Mouse (Mus musculus) NIH3T3 (cell line): ENCODE measurements around the gene Hmgb4.

Source experiments
- DNase-seq: peaks from one replicate; pipeline ENCODE4 v3.0.0-alpha.2; 2012; ENCODE audit warnings: low read depth

Gene Hmgb4

DNA sequence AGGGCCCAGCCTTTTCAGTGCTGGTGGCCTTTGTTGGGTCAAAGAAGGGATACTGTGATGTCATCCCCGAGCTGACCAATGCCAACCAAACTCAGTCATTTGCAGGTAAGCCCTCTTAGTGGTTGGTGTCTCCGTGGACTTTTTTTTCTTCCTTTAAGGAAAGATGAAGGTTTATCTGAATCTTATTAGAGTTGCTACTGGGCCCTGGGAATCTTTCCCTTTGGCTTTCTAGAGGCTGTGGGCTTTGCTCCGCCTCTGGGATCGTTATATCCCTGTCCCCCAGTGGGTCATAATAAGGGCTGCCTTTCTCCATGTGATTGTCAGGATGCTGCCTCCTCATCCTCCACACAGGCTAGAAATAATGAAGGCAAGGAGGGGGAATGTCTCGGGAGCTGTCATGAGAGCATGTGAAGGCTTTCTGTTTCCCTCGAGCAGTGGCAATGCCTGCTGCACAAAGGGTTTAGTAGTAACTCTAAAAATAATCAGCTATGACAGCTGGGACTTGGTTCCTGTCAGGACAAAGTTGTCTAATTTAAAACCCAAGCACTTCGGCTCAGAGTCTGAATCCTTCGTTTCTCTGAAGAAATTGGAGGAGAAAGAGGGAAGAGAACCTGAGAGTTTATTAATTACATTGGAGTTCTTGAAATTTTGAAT is at the start of gene Hmgb4:
TSS of gene Hmgb4 (minus strand) at position 51 of the 654 bp plus-strand sequence.
- no peak for DNase-seq

DNA sequence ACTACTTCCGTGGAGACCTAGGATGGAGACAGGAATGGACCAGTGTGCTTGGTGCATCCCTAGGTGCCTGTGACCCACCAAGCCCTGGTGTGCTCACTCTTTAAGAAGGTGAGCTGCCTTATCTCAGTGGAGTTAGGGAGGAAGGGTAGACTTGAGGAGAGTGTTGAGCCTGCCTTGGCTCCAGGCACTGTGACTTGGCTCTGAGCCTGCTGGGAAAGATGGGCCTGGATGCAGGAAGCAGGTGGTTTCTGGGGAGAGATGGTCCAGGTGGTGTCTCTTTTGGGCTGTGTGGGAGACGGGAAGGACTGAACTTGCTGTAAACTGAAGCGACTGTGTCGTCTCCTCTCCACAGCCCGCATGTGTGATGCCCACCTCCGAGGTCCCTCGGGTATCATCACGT is 45.3 kb upstream of the Hmgb4 start:
- DNase-seq: no peak

DNA sequence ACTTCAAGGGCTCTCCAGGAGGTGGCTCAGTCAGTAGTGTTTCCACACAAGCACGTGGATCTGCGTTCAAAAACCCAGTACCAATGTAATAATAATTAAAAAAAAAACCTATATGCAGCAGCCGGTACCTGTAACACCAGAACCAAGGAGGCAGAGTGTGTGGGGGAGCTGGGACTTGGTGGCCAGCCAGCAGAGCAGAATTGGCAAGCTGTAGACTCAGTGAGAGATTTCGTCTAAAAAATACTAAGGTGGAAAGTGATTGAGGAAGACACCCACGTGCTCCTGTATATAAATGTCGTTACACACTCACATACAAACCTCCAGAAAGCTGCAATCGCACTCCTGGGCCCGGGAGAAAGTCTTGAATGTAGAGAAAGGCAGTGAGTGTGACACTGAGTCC is 43.3 kb upstream of the Hmgb4 start:
- DNase-seq: no peak

GRCm38 (mm10) chr4:128288095-128288494 is 27.3 kb upstream of the Hmgb4 start:
- DNase-seq: no peak

- DNase-seq: no peak
Measured at GRCm38 (mm10) chr4:128285009-128285408, 24.3 kb upstream of the Hmgb4 start.

DNA sequence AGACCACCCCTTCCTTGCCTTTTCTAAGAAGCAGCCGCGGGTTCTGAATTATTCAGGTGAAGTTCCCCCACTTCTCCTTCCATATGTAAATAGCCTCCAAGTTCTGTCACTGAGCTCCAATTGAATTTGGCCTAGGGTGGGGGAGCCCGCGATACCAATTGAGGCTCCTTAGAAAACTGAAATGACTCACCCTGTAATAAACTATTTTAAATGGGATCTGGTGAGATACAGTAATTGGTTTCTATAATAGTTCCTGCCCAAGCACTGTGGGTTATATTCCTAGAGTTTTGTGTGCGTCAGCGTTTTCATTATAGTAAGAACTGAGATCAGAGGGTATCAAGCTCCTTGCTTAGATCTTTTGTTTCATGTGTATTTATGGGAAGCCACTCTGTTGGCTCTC is 14.8 kb upstream of the Hmgb4 start:
- DNase-seq: no peak

GRCm38 (mm10) chr4:128275116-128275515 is 14.4 kb upstream of the Hmgb4 start:
- DNase-seq: no peak

GRCm38 (mm10) chr4:128273146-128273545 is 12.4 kb upstream of the Hmgb4 start:
- DNase-seq: no peak

- no peak for DNase-seq
Measured at GRCm38 (mm10) chr4:128272501-128272900, 11.7 kb upstream of the Hmgb4 start.

DNA sequence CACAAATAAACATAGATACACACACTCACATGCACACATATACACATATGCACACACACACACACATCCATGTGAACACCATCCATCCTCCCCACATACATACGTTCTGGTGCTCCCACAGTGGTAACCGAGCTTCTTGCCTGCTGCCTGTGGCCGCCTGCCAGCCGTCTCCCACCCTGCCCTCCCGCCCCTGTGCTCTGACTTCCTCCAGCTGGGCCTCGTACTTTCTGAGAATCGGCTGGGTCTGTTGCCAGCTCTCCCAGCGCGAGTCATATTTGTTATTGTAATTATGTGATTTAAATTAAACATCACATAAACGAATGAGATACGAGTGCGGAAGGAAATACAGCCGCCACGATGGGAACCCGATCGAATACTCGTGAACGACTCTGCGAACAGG is 10.2 kb upstream of the Hmgb4 start:
- no peak for DNase-seq

GRCm38 (mm10) chr4:128270177-128270576 is 9.4 kb upstream of the Hmgb4 start:
- peak; percentile 9 for DNase-seq

DNA sequence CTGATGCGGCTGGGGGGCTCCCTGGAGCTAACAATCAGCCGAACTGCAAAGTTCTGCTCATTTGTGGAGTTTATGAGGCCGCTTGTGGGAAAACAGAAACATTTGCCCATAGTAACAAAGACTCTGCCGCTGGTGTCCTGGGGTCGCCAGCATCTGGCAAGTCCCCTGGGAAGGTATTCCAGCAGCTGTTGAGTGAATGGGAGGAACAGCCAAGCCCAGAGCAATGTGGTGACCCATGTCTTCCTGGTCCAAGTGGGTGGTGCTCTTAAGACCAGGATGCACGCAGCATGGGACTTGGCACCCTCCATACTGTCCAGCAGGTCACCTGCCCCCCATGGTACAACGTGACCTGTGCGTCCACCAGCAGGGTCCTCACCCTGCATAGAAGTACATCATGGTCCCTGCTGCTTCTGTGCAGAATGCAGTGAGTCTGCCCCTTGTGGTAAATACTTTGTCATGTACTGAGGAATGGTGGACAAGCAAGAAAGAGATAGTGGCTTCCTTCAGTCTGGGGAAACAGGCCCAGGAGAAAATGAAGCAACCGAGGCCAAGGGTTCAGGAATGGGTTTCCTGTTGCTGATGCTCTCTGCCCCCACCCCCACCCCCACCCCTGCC is 8.6 kb upstream of the Hmgb4 start:
- no peak for DNase-seq

DNA sequence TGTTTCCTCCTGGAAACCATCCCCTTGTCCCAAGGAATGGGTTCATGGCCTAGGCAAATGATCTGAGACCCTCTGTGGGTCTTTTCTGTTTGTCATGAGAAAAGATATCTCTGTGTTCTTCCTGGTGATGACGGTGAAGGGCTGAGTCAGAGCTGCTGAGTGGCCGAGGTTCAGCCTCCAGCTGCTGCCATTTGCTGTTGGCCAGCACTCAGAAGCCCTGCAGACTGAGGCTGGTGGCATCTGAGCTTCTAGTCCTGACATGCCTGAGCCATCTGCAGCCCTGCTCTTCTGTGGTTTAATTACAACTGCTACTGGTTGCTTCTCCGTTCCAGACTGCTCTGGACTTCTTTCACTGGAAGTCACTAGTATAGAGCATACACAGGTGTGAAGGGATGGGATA is 4.6 kb upstream of the Hmgb4 start:
- DNase-seq: no peak

DNA sequence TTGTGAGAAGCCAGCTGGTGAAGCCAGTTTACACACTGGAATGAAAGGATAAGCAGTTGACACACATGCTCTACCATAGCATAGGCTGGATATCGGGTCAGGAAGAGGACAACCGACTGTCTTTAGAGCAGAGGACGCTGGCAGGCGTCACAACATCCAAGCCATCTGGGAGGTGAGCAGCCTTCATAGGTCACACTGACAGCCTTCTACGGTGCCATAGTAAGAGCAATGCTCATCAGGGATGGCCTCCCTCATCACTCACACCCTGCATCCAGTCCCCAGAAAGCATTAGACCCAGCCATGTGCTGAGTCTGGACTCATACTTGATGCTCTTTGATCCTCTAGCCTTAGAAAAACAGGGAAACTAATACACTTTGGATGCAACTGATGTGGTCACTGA is 3.7 kb upstream of the Hmgb4 start:
- DNase-seq: no peak

DNA sequence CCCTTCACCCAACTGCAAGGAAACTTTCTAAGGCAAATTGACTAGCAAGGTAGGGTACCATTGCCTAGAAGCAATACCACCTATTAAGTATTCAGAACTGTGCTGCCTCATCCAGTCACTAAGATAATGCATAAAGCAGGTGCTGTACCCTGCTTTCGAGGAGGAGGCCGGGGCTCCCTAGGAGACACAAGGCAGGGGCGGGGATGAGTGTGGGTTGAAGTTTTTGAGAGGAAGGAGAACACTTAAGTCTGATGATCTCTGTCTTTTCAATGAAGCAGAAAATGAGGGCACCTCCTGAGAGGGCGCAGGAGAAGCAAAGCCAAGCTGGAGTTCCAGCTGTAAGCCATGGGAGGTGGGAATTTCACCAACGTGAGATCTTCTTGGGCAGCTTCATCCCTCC is 1.5 kb downstream of the Hmgb4 start:
- no peak for DNase-seq

DNA sequence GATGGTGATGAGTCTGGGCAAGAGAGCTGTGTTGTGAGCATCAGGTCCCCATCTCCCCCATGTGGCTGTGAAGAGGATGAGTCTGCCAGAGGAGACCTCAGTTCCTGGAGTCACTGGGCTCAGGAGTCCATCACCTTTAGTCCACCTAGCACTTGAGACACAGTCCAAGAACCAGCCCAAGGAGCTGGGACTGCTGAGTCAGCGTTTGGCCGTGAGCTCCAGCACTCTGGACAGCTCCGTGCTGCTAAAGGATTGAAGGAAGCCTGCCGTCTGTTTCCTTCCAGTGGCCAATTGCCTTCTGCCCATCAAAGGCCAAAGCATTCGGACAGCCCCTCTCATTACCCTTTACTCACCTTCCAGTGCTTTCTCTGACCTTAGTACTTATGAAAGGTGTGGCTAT is 12.1 kb downstream of the Hmgb4 start:
- peak; percentile 63 for DNase-seq

GRCm38 (mm10) chr4:128245201-128245600 is 15.6 kb downstream of the Hmgb4 start:
- DNase-seq: no peak

DNA sequence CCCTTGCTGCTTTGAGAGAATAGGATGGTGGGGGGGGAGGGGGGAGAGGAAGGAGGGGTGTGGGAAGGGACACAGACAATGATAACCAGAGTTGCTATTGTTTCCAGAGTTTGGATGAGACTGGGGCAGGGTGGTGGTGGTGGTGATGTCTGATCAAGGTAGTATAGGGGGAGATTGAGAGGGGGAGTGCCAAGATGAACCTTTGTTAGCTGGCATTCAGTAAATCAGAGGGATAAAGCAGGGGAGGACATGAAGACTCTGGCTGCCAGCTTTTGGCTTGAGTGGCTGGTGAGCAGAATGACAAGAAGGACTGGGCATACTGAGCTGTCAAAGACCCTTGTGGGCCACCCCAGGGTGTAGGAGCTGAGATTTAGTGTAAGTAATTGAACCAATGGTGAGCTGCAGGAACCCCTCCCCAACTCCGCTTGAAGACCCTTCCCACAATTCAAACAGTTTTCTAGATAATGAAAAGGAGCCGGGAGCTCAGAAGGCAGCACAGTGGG is 18.9 kb downstream of the Hmgb4 start:
- no peak for DNase-seq

- DNase-seq: no peak
Measured at GRCm38 (mm10) chr4:128241075-128241853, 19.5 kb downstream of the Hmgb4 start.

DNA sequence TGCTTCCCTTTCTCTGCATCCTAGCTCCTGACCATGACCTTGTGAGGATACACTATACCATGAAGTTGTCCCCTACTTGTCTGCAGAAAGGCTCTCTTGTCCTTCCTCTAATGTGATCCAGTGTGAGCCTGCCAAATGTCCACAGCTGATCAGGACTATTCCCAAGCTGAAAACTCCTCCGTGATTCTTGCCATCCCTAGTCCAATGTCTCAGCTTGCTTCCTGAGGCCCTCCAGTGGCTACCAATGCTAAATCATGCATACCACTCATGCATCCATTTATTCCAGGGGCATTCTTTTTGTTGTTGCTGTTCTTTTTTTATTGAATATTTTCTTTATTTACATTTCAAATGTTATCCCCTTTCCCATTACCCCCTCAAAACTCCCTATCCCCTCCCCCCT is 21.6 kb downstream of the Hmgb4 start:
- no peak for DNase-seq

- no peak for DNase-seq
Measured at GRCm38 (mm10) chr4:128233458-128233857, 27.3 kb downstream of the Hmgb4 start.

DNA sequence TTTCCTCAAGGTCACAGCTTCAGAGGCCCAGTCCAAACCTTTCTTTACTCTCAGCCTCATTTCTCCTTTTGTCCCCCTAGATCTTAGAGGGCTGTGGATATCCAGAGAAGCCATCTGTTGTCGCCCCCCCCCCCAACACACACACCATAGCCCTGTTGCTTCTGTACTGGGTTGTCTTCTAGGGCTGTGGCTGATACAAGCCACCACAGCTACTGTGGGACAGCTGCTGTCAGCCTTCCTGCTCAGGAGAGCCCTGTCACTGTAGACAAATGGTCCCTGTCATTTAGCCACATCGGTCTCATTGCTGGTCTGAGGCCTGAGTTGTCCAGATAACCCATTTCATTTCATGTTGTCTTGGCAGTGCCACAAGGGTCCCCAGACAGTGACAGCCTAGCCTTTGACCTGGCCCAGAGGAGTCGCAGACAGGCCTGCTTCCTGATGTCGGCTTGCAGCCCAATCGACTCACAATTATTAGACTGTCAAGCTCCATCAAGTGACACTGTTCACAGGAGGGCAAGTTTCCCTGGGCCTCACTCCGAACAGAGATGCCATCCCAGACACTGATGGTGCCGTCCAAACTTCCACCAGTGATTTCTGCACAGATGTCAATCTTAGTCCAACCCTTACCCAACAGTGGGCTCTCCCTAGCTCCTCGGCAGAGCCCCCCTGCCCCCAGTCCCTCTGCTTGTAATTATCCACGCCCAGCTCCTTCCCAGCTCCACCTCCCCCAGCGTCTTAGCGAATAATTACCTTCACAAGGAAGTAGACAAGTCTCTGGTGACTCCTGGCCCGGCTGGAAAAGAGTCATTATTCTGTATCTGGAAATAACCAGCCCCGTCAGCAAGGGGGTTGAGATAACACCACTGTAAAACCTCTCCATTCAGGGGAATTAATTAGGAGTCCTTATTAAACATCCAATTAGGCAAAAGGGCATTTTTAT is 33.1 kb downstream of the Hmgb4 start:
- DNase-seq: no peak
